Mouse (Mus musculus): Measurements from ENCODE around the gene Itga3.

The Itga3 gene

GRCm38 (mm10) chr11:95088286-95088685 is 11.7 kb upstream of the Itga3 start:
- H3K4me3 ChIP-seq (replicated peaks; ENCODE audit: low read length) = peak overlapping the region; percentile 56
- no peaks in the 10 kb centered on the region for H3K36me3 ChIP-seq (ENCODE audit: insufficient read depth, low read length)
- TF ChIP-seq NANOG (IDR thresholded peaks at IDR 0.05; ENCODE audit: borderline replicate concordance, low read length) = no peak
- TF ChIP-seq CTCF (conservative IDR thresholded peaks at IDR 0.05; ENCODE audit: low read length) = no peak
- no peak for TF ChIP-seq POU5F1 (IDR thresholded peaks at IDR 0.05; ENCODE audit: borderline replicate concordance, low read length)
- peaks cover 4% of the 10 kb centered on the region; the same call in 1 of the 2 replicates for H3K9me3 ChIP-seq (ENCODE audit: low read length)
- H3K4me1 ChIP-seq (replicated peaks; ENCODE audit: low read depth, low read length) = peaks cover 68% of the 10 kb centered on the region
- peaks cover 33% of the 10 kb centered on the region for H3K27me3 ChIP-seq (ENCODE audit: insufficient read depth, low read length)

DNA sequence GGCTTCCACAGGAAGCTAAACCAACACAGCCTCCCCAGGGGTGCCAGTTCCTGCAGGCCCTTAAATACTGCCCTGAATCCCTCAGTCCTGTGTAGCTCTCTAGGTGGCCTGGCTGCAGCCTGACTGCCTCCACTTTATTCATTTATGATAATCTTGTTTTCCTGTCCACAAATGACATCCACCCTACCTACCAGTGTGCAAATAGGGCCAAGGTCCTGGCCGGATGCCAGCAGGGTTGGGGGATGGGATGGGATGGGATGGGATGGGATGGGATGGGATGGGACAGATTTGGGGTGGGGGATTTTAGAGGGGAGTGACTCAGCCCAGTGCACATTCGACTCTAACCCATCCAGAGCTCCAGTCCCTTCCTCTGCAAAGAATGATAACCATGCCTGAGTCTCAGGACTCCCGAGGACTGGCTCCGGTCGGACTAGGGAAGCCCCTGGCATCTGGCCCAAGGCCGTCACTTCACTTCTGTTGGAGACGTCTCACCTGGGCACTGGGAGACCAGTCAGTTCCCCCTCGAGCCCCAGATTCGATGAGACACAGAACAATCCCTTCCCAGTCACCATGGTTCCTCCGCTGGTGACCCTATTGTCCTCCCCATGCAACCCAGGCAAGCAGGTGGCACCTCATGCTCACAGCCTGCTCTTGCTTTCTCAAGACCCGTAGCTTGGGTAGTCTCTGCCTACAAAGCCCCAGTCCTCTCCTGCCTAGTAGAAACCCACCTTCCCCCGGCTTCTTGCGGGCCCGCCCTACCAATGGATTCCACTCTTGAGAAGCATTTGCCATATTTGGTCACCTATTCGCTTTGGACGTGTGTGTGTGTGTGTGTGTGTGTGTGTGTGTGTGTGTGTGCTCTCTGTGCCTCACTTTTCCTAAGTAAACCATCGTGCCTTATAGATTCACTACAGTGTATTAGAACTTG is 11.0 kb upstream of the Itga3 start:
- H3K4me1 ChIP-seq (replicated peaks; ENCODE audit: low read depth, low read length) = peaks cover 69% of the 10 kb centered on the region
- H3K27me3 ChIP-seq (ENCODE audit: insufficient read depth, low read length) = peaks cover 40% of the 10 kb centered on the region
- TF ChIP-seq CTCF (conservative IDR thresholded peaks at IDR 0.05; ENCODE audit: low read length) (no peak), NANOG (IDR thresholded peaks at IDR 0.05; ENCODE audit: borderline replicate concordance, low read length) (no peak), POU5F1 (IDR thresholded peaks at IDR 0.05; ENCODE audit: borderline replicate concordance, low read length) (no peak)
- peaks cover 4% of the 10 kb centered on the region; the same call in 1 of the 2 replicates for H3K9me3 ChIP-seq (ENCODE audit: low read length)
- H3K36me3 ChIP-seq (ENCODE audit: insufficient read depth, low read length) = no peaks in the 10 kb centered on the region
- peak overlapping the region; percentile 41 for H3K4me3 ChIP-seq (replicated peaks; ENCODE audit: low read length)

GRCm38 (mm10) chr11:95086229-95086628 is 9.6 kb upstream of the Itga3 start:
- Histone ChIP-seq H3K9me3 (ENCODE audit: low read length) (peaks cover 4% of the 10 kb centered on the region; the same call in 1 of the 2 replicates), H3K27me3 (ENCODE audit: insufficient read depth, low read length) (peaks cover 52% of the 10 kb centered on the region), H3K4me1 (replicated peaks; ENCODE audit: low read depth, low read length) (peaks cover 69% of the 10 kb centered on the region), H3K36me3 (ENCODE audit: insufficient read depth, low read length) (no peaks in the 10 kb centered on the region), H3K4me3 (replicated peaks; ENCODE audit: low read length) (0 out of 2 replicates have a peak overlapping the region, but pooled peaks have one; percentile 10)
- no peak for TF ChIP-seq POU5F1 (IDR thresholded peaks at IDR 0.05; ENCODE audit: borderline replicate concordance, low read length)
- no peak for TF ChIP-seq CTCF (conservative IDR thresholded peaks at IDR 0.05; ENCODE audit: low read length)
- no peak for TF ChIP-seq NANOG (IDR thresholded peaks at IDR 0.05; ENCODE audit: borderline replicate concordance, low read length)

DNA sequence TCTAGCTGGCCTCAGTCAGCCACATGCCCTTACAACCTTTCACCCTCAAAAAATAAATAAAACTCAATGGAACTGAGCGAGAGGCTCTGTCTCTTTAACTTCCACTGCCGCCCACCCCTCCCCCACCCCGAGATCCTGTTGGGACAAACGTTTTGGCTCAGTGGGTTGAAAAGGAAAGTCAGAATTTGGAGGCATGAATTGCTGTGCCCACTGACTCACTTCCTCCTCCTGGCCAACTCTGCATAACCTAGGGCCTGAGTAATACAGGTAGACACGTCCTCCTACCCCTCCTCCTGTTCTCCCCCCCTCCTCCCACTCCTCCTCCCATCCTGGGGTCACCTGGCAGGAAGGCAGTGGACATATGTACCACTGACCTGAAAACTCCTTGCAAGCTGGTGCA is 9.1 kb upstream of the Itga3 start:
- H3K4me3 ChIP-seq (replicated peaks; ENCODE audit: low read length) = 0 out of 2 replicates have a peak overlapping the region, but pooled peaks have one; percentile 10
- H3K36me3 ChIP-seq (ENCODE audit: insufficient read depth, low read length) = no peaks in the 10 kb centered on the region
- H3K9me3 ChIP-seq (ENCODE audit: low read length) = peaks cover 4% of the 10 kb centered on the region; the same call in 1 of the 2 replicates
- TF ChIP-seq POU5F1 (IDR thresholded peaks at IDR 0.05; ENCODE audit: borderline replicate concordance, low read length) = no peak
- no peak for TF ChIP-seq NANOG (IDR thresholded peaks at IDR 0.05; ENCODE audit: borderline replicate concordance, low read length)
- TF ChIP-seq CTCF (conservative IDR thresholded peaks at IDR 0.05; ENCODE audit: low read length) = no peak
- peaks cover 56% of the 10 kb centered on the region for H3K27me3 ChIP-seq (ENCODE audit: insufficient read depth, low read length)
- H3K4me1 ChIP-seq (replicated peaks; ENCODE audit: low read depth, low read length) = peaks cover 70% of the 10 kb centered on the region

DNA sequence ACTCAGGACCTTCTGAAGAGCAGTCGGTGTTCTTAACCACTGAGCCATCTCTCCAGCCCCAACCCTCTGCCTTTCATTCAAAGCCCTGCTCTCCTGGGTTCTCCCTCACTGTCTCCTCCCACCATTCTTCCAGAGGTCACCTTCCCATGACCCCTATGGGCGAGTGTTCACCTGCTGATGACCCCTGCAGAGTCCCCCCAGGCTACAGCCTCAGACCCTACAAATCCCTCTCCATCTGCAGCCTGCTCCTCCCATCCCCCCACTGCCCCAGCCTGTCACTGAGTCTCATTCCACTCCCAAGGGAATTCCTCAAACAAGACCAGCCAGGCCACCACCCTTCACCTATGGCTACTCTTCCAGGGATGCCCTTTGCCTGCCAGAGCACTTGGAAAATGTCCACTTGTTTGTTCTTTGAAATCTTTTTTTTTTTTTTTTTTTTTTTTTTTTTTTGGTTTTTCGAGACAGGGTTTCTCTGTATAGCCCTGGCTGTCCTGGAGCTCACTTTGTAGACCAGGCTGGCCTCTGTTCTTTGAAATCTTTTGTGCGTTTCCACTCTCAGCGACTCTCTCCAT is 8.3 kb upstream of the Itga3 start:
- Histone ChIP-seq H3K9me3 (ENCODE audit: low read length) (peaks cover 4% of the 10 kb centered on the region; the same call in 1 of the 2 replicates), H3K27me3 (ENCODE audit: insufficient read depth, low read length) (peaks cover 64% of the 10 kb centered on the region), H3K4me1 (replicated peaks; ENCODE audit: low read depth, low read length) (peaks cover 78% of the 10 kb centered on the region), H3K36me3 (ENCODE audit: insufficient read depth, low read length) (no peaks in the 10 kb centered on the region), H3K4me3 (replicated peaks; ENCODE audit: low read length) (no peak overlapping the region)
- TF ChIP-seq NANOG (IDR thresholded peaks at IDR 0.05; ENCODE audit: borderline replicate concordance, low read length) (peak; percentile 20; the same call in 1 of the 2 replicates), CTCF (conservative IDR thresholded peaks at IDR 0.05; ENCODE audit: low read length) (no peak), POU5F1 (IDR thresholded peaks at IDR 0.05; ENCODE audit: borderline replicate concordance, low read length) (no peak)

GRCm38 (mm10) chr11:95084175-95084574 is 7.6 kb upstream of the Itga3 start:
- no peaks in the 10 kb centered on the region for H3K36me3 ChIP-seq (ENCODE audit: insufficient read depth, low read length)
- H3K9me3 ChIP-seq (ENCODE audit: low read length) = no peaks in the 10 kb centered on the region
- TF ChIP-seq POU5F1 (IDR thresholded peaks at IDR 0.05; ENCODE audit: borderline replicate concordance, low read length) (no peak), NANOG (IDR thresholded peaks at IDR 0.05; ENCODE audit: borderline replicate concordance, low read length) (no peak), CTCF (conservative IDR thresholded peaks at IDR 0.05; ENCODE audit: low read length) (no peak)
- peaks cover 67% of the 10 kb centered on the region for H3K27me3 ChIP-seq (ENCODE audit: insufficient read depth, low read length)
- H3K4me1 ChIP-seq (replicated peaks; ENCODE audit: low read depth, low read length) = peaks cover 82% of the 10 kb centered on the region
- H3K4me3 ChIP-seq (replicated peaks; ENCODE audit: low read length) = no peak overlapping the region

GRCm38 (mm10) chr11:95082896-95083295 is 6.3 kb upstream of the Itga3 start:
- Histone ChIP-seq H3K36me3 (ENCODE audit: insufficient read depth, low read length) (no peaks in the 10 kb centered on the region), H3K4me3 (replicated peaks; ENCODE audit: low read length) (no peak overlapping the region), H3K27me3 (ENCODE audit: insufficient read depth, low read length) (peaks cover 69% of the 10 kb centered on the region), H3K4me1 (replicated peaks; ENCODE audit: low read depth, low read length) (peaks cover 82% of the 10 kb centered on the region), H3K9me3 (ENCODE audit: low read length) (no peaks in the 10 kb centered on the region)
- TF ChIP-seq NANOG (IDR thresholded peaks at IDR 0.05; ENCODE audit: borderline replicate concordance, low read length) = no peak
- no peak for TF ChIP-seq POU5F1 (IDR thresholded peaks at IDR 0.05; ENCODE audit: borderline replicate concordance, low read length)
- no peak for TF ChIP-seq CTCF (conservative IDR thresholded peaks at IDR 0.05; ENCODE audit: low read length)

GRCm38 (mm10) chr11:95080783-95081182 is 4.2 kb upstream of the Itga3 start:
- H3K4me3 ChIP-seq (replicated peaks; ENCODE audit: low read length) = no peak overlapping the region
- no peaks in the 10 kb centered on the region for H3K9me3 ChIP-seq (ENCODE audit: low read length)
- TF ChIP-seq CTCF (conservative IDR thresholded peaks at IDR 0.05; ENCODE audit: low read length) (no peak), NANOG (IDR thresholded peaks at IDR 0.05; ENCODE audit: borderline replicate concordance, low read length) (no peak)
- peaks cover 76% of the 10 kb centered on the region for H3K4me1 ChIP-seq (replicated peaks; ENCODE audit: low read depth, low read length)
- H3K36me3 ChIP-seq (ENCODE audit: insufficient read depth, low read length) = no peaks in the 10 kb centered on the region
- H3K27me3 ChIP-seq (ENCODE audit: insufficient read depth, low read length) = peaks cover 76% of the 10 kb centered on the region

Data from E14TG2a.4 (cell line).